In genomic region chr3:144719088-144719900, GRCm38 (mm10) we compare ENCODE assay signal across 8 mouse cellular contexts. TPM values are rescaled to one million over a fixed set of nuclear protein-coding genes. Genes with fewer than 3 reads are reported as not detected.
A peak's percentile ranks its signal among the peaks of the same experiment; 100 is the strongest.
DNase-seq lines count a peak whose midpoint lies in the region; ATAC-seq and TF ChIP-seq lines count a peak whose summit lies in the region.

No protein-coding gene starts in this region.

- H3K79me2 ChIP-seq in macrophage (ENCODE audit: inconsistent target): peaks cover 48% of the 10 kb centered on the region

- TF ChIP-seq CTCF in left cerebral cortex, adult 2 months (IDR thresholded peaks at IDR 0.05): no peak

- WGBS in macrophage (ENCODE audit: missing documents): under 1% methylated on average over 38 of the region's 56 CpGs

- H3K36me3 ChIP-seq in macrophage (ENCODE audit: inconsistent target): peaks cover 8% of the 10 kb centered on the region; the same call in 1 of the 2 replicates

- peak overlapping the region; percentile 94 for H3K27ac ChIP-seq in left cerebral cortex, adult 2 months
- peak overlapping the region; percentile 99 for H3K27ac ChIP-seq in macrophage

- DNase-seq in ZHBTc4 (ENCODE audit: low read depth, low spot score): peak; percentile 75
- peak; percentile 71 for DNase-seq in gastrocnemius, postnatal 10 days
- peak; percentile 78 for DNase-seq in induced T-regulatory cell, adult 2 months (ENCODE audit: low read depth)
- DNase-seq in left cerebral cortex, adult 2 months (ENCODE audit: extremely low spot score in 1 of 2, low spot score in 2 of 2): peak; percentile 46 to 56
- peak; percentile 73 for DNase-seq in retina, postnatal 1 day
- peak; percentile 69 for DNase-seq in urinary bladder, adult 2 months (ENCODE audit: low spot score)

- peak overlapping the region; percentile 67 for H3K4me3 ChIP-seq in left cerebral cortex, adult 2 months
- H3K4me3 ChIP-seq in macrophage (ENCODE audit: inconsistent target): peak overlapping the region; percentile 84

- intact Hi-C loops in left cerebral cortex, adult 2 months (cut with DNase I): loop anchor here (10.0 kb wide), 2 partner anchors 396 to 514 kb away; partner anchors contain the start of genes Lmo4 and Odf2l

- peak; percentile 17 for ATAC-seq in common myeloid progenitor, adult 5-6 weeks (replicated peaks; ENCODE audit: low read depth, poor library complexity, severe bottlenecking)

RNA-seq across cellular contexts. Expression of gene Sh3glb1, which starts 0.8 kb away (rescaled TPM):
- total RNA-seq in common myeloid progenitor, adult 5-6 weeks (2017): 37.5 and 51.9 TPM in 2 replicates
- total RNA-seq in gastrocnemius, postnatal 10 days (2021): 100 to 1,000 TPM; 310 to 331 TPM
- total RNA-seq in left cerebral cortex, adult 2 months (2021): 10 to 100 TPM; 53.4 to 59.9 TPM
- total RNA-seq in macrophage (2018; cell fraction: chromatin; rRNA removed): 100 to 1,000 TPM in 9 of 26 experiments, 10 to 100 TPM in 17; 50.8 to 138 (median 89.0) TPM
- 100 to 1,000 TPM; 324 to 512 (median 380) TPM for total RNA-seq in macrophage (2018; cell fraction: cytosol; rRNA removed)
- 100 to 1,000 TPM in 21 of 26 experiments, 10 to 100 TPM in 5; 77.4 to 176 (median 127) TPM for total RNA-seq in macrophage (2018; cell fraction: nucleus; rRNA removed)
- polyA plus RNA-seq in macrophage (2018): 204 to 482 TPM (median 327 TPM) in 3 replicates
- 27.1 and 47.8 TPM in 2 replicates for polyA plus RNA-seq in urinary bladder, adult 2 months (2012; rRNA removed)

RNA-seq across cellular contexts. Expression of gene Clca3a1, which starts 41.5 kb away (rescaled TPM):
- total RNA-seq in common myeloid progenitor, adult 5-6 weeks (2017): 8.3 and 8.6 TPM in 2 replicates
- under 1 TPM; 0.20 to 0.31 TPM for total RNA-seq in gastrocnemius, postnatal 10 days (2021)
- under 1 TPM; 0.14 to 0.23 TPM for total RNA-seq in left cerebral cortex, adult 2 months (2021)
- 1 to 10 TPM in 1 of 26 experiments, under 1 TPM in 1, not detected in 24; 0.25 to 2.1 TPM for total RNA-seq in macrophage (2018; cell fraction: chromatin; rRNA removed)
- under 1 TPM in 3 of 26 experiments, not detected in 23; 0.03 to 0.07 (median 0.05) TPM for total RNA-seq in macrophage (2018; cell fraction: cytosol; rRNA removed)
- under 1 TPM in 6 of 26 experiments, not detected in 20; 0.15 to 0.39 (median 0.31) TPM for total RNA-seq in macrophage (2018; cell fraction: nucleus; rRNA removed)
- not detected in 3 replicates for polyA plus RNA-seq in macrophage (2018)
- 25.0 and 34.0 TPM in 2 replicates for polyA plus RNA-seq in urinary bladder, adult 2 months (2012; rRNA removed)

Comparison
In these comparisons a context has a peak if more than half of its experiments do, and no peak if none do; other contexts are left out.
1. Peak in every context shown above with its lines: DNase-seq, ATAC-seq, H3K4me3 ChIP-seq and H3K27ac ChIP-seq.